Mouse (Mus musculus) induced T-regulatory cell, adult 2 months (primary cell): ENCODE measurements around the gene Nlrx1.
"Not testable (repeated sequence)": the region's sequence is repeated elsewhere in the genome, so short reads cannot be mapped to it uniquely, and the experiment has no call there.

Experiments
- DNase-seq: peaks from one replicate; pipeline ENCODE4 v3.0.0-alpha.2; 2012; ENCODE audit warnings: low read depth

Nlrx1 gene

GRCm38 (mm10) chr9:44268432-44268831, at the start of gene Nlrx1:
Gene Nlrx1 (minus strand): TSS chr9:44268599.
- no peak for DNase-seq

GRCm38 (mm10) chr9:44317452-44317851, 49.1 kb upstream of the Nlrx1 start:
- no peak for DNase-seq

- DNase-seq, result no peak
These were observed 46.5 kb upstream of the Nlrx1 start for GRCm38 (mm10) chr9:44314910-44315309.

- no peak for DNase-seq
These were observed 45.8 kb upstream of the Nlrx1 start for GRCm38 (mm10) chr9:44314257-44314547.

GRCm38 (mm10) chr9:44313476-44314256, 45.3 kb upstream of the Nlrx1 start:
- no peak for DNase-seq

- DNase-seq, result no peak
These were observed 43.0 kb upstream of the Nlrx1 start for GRCm38 (mm10) chr9:44311136-44312134.

- DNase-seq, result no peak
These were observed 42.3 kb upstream of the Nlrx1 start for GRCm38 (mm10) chr9:44310750-44311135.

GRCm38 (mm10) chr9:44309756-44310155, 41.4 kb upstream of the Nlrx1 start:
- no peak for DNase-seq

GRCm38 (mm10) chr9:44307248-44307647, 38.8 kb upstream of the Nlrx1 start:
- DNase-seq, result no peak

GRCm38 (mm10) chr9:44306532-44306931, 38.1 kb upstream of the Nlrx1 start:
- DNase-seq, result no peak

- DNase-seq, result peak; percentile 99
These were observed 37.2 kb upstream of the Nlrx1 start, which contains the start of gene Hinfp for GRCm38 (mm10) chr9:44305466-44306079. Gene Hinfp (minus strand): TSS chr9:44305671.

GRCm38 (mm10) chr9:44300001-44300400, 31.6 kb upstream of the Nlrx1 start:
- DNase-seq, result not testable (repeated sequence)

- DNase-seq, result peak; percentile 80
These were observed 24.1 kb upstream of the Nlrx1 start for GRCm38 (mm10) chr9:44292490-44292889.

GRCm38 (mm10) chr9:44288959-44289291, 20.5 kb upstream of the Nlrx1 start:
- DNase-seq, result no peak

GRCm38 (mm10) chr9:44288076-44288958, 19.9 kb upstream of the Nlrx1 start, which contains the start of gene Abcg4:
Gene Abcg4 (minus strand): TSS chr9:44288615.
- DNase-seq, result peak; percentile 54

- DNase-seq, result peak; percentile 36
These were observed 19.1 kb upstream of the Nlrx1 start for GRCm38 (mm10) chr9:44287401-44288075.

- DNase-seq, result peak; percentile 28
These were observed 18.6 kb upstream of the Nlrx1 start for GRCm38 (mm10) chr9:44287003-44287400.

- peak; percentile 20 for DNase-seq
These were observed 18.0 kb upstream of the Nlrx1 start for GRCm38 (mm10) chr9:44286256-44286850.

- DNase-seq, result no peak
These were observed 14.8 kb upstream of the Nlrx1 start for GRCm38 (mm10) chr9:44283183-44283582.

GRCm38 (mm10) chr9:44269973-44270372, 1.6 kb upstream of the Nlrx1 start:
- no peak for DNase-seq
